Mouse (Mus musculus): Measurements from ENCODE around the gene Abcc2. TPM values are rescaled to one million over a fixed set of nuclear protein-coding genes. Genes with fewer than 3 reads are reported as not detected.
A peak's percentile ranks its signal among the peaks of the same experiment; 100 is the strongest.

The Abcc2 gene
- 8.3 TPM in 1 of 2 replicates, not detected in the other for total RNA-seq (2015; ENCODE audit: low replicate concordance)
- 0.26 TPM in 1 of 2 replicates, not detected in the other for total RNA-seq (2017; ENCODE audit: low replicate concordance)

GRCm38 (mm10) chr19:43781980-43782379, at the start of gene Abcc2:
Gene Abcc2, plus strand, starts transcription at chr19:43782192.
- no peak for ATAC-seq (replicated peaks; ENCODE audit: low FRiP score, poor library complexity, severe bottlenecking)

DNA sequence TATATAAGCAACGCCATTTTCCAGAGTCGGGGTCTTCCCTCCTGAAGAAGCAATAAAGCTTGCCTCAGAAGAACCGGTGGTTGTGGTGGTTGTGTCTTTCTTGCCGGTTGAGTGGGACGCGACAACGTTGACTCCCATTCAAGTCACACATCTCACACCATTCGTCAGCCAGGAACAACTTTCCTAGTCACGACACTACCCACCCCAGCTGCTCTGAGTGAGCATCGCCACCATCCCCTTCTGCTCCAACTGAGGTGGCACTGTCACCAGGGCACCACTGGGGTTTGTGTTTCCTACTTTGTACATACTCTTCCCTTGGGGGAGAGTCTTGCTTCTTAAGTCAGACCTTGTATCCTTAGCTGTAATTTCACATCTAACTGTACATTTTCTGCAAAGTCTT, 43.6 kb upstream of the Abcc2 start:
- ATAC-seq (replicated peaks; ENCODE audit: low FRiP score, poor library complexity, severe bottlenecking): no peak

DNA sequence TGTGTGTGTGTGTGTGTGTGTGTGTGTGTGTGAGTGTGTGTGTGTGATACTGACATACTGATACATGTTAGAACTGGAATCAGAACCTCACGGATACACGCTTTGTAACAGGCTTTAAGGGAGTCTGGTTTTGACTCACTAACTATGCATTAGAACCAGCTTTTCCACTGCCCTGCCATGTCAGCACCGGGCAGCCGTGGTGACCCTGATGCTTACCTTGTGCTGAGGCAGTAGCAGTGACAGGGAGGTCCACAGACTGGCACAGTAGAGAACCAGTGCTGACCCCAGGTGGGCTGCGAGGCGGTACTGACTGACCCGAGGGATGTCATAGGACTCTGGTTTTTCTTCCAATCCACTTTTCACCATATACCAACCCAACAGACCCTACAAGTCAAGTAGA, 38.6 kb upstream of the Abcc2 start:
- ATAC-seq (replicated peaks; ENCODE audit: low FRiP score, poor library complexity, severe bottlenecking): no peak

- ATAC-seq (replicated peaks; ENCODE audit: low FRiP score, poor library complexity, severe bottlenecking): no peak
Measured at GRCm38 (mm10) chr19:43745740-43746139, 36.3 kb upstream of the Abcc2 start.

DNA sequence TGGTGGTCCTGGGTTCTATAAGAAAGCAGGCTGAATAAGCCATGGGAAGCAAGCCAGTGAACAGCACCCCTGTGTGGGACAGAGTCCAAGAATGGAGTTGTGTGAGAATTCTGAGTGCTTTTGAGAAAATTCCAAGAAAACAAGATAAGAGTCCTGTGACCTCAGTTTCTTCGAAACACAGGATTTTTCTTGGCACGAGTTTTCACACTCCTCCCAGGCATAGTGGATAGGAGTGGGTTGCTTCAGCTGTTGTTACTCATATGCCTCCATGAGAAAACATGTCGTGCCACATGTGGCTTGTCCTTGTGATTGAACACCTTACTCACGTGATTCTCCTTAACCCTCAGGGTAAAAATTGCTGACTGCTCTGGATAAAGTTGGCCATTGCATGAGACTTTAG, 34.1 kb upstream of the Abcc2 start:
- ATAC-seq (replicated peaks; ENCODE audit: low FRiP score, poor library complexity, severe bottlenecking): no peak

DNA sequence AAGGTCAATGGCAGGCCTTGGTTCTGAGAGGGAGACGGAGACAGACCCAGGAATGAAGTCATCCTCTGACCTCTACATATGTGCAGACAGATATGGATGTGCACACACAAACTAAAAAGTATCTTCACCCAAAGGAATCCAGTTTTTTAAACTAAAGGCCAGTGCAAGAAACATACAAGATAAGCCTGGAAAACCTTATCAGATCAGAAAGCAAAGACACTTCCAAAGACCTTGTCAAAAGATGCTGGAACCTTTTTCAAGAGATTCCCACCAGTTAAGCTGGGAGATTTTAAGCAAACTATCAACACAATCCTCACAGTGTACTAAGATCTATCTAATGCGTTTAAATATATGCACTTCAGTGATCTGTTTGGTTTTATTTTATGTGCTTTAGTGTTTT, 32.0 kb upstream of the Abcc2 start:
- no peak for ATAC-seq (replicated peaks; ENCODE audit: low FRiP score, poor library complexity, severe bottlenecking)

DNA sequence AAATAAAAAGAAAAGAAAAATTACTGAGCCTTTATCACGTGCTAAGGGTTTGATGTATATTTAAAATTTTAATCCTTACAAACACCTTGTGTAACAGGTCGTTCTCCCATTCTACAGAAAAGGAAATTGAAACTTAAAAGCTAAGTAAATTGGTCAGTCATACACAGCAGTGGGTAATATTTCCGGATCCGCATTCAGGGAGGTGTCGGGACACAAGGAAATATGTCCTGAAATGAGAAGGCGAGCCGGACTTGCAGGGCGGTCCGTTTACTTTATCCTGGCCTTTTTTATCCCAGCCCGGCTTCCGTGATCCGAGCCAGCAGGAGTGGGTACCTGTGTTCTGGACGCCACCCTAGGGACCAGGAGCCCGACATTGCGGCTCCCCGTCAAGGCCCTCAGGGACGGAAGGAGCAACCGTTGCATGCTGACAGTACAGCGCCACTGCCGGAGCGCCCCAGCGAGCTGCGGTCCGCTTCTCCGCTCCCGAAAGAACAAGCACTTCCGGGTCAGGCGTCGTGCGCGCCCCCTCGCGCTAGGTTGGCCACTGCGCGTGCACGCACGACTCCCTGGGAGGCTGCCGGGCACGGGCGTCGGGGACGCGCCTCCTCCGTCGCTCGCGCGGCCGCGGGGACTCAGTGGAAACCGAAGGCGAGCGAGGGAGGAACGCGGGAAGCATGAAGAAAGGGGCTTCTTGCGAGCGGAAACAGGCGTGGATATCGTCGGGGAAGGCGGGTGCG, 29.3 kb upstream of the Abcc2 start, which contains the start of the genes Cutc and Cox15:
Gene Cutc, plus strand, starts transcription at position 508 of the 737 bp plus-strand sequence.
Gene Cox15, minus strand, starts transcription at position 512 of the 737 bp plus-strand sequence.
- ATAC-seq (replicated peaks; ENCODE audit: low FRiP score, poor library complexity, severe bottlenecking): peak; percentile 93

- ATAC-seq (replicated peaks; ENCODE audit: low FRiP score, poor library complexity, severe bottlenecking): peak; percentile 95
Measured at GRCm38 (mm10) chr19:43753226-43753835, 28.7 kb upstream of the Abcc2 start.

DNA sequence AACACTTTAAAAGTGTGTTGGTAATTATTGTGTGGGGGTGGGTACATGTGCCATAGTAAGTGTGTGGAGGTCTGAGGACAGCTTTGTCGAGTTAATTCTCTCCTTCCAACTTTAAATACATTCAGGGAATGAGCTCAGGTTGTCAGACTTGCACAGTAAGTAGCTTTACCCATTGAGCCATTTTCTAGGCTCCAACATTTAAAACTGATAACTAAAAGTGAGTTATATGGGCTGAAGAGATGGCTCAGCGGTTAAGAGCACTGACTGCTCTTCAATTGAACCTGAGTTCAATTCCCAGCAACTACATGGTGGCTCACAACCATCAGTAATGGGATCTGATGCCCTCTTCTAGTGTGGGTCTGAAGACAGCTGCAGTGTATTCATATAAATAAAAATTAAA, 27.8 kb upstream of the Abcc2 start:
- ATAC-seq (replicated peaks; ENCODE audit: low FRiP score, poor library complexity, severe bottlenecking): no peak

DNA sequence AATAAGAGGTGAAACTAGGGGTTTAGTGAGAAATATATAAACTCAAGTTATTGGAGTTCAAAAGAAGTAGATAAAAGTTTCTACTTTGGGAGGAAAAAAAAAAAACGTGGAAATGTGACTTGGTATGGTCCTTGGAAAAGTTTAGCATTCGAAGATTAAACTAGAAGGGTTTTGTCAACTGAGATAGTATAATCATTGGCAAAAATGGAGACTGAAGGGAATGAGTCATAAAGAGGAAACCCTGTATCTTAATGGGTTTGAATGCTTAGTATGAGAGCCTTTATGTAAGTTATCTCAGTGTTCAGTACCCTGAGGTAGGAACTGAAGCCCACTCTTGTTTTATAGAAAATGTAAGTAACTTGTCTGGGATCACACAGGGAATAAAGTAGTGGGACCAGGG, 27.1 kb upstream of the Abcc2 start:
- no peak for ATAC-seq (replicated peaks; ENCODE audit: low FRiP score, poor library complexity, severe bottlenecking)

- ATAC-seq (replicated peaks; ENCODE audit: low FRiP score, poor library complexity, severe bottlenecking): peak; percentile 75
Measured at GRCm38 (mm10) chr19:43760504-43760903, 21.5 kb upstream of the Abcc2 start.

GRCm38 (mm10) chr19:43761543-43762256, 20.3 kb upstream of the Abcc2 start:
- no peak for ATAC-seq (replicated peaks; ENCODE audit: low FRiP score, poor library complexity, severe bottlenecking)

- no peak for ATAC-seq (replicated peaks; ENCODE audit: low FRiP score, poor library complexity, severe bottlenecking)
Measured at GRCm38 (mm10) chr19:43762410-43762809, 19.6 kb upstream of the Abcc2 start.

DNA sequence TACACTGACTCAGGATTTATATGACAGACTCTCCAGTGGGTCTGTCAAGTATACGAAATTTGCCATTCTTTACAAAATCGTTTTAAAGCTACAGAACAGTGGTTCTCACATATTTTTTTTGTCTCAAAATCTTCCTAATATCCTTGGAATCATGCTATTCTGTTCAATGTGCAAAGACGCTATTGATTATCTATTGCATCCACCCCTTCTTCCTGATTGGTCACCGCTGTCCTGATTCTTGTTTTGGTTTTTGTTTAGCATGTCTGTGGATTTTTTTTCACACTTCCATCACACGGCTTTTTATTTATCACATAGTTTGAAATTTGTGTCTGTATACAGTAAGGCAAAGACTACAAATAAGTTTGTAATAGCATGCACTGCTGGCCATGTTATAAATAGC, 15.5 kb upstream of the Abcc2 start:
- ATAC-seq (replicated peaks; ENCODE audit: low FRiP score, poor library complexity, severe bottlenecking): no peak

- ATAC-seq (replicated peaks; ENCODE audit: low FRiP score, poor library complexity, severe bottlenecking): no peak
Measured at GRCm38 (mm10) chr19:43767549-43768322, 14.3 kb upstream of the Abcc2 start.

DNA sequence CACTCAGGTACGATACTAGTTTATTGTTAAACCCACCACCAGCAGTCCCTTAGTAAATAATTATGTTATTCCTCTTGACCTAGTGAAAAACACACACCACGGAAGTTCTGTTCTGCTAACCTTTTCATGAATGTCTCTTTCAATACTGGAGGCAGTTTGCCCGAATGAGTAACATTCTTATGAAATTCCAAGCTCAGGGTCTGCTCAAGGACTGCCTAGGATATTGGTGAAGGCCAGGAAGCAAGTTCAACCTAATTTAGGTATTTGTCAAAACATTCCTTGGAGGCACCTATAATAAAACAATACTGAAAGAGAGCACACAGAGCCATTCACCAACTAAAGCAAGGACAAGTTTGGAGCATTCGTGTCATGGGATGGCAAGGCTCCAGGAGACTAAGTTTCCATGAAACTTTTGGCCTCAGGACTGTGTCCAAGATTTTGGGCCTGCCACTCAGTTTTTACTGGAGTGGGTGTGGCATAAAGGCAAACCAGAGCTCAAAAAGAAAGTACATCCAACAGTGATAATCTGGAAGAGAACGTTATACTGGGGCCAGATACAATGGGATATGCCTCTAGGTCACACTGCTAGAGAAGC, 12.5 kb upstream of the Abcc2 start:
- no peak for ATAC-seq (replicated peaks; ENCODE audit: low FRiP score, poor library complexity, severe bottlenecking)

DNA sequence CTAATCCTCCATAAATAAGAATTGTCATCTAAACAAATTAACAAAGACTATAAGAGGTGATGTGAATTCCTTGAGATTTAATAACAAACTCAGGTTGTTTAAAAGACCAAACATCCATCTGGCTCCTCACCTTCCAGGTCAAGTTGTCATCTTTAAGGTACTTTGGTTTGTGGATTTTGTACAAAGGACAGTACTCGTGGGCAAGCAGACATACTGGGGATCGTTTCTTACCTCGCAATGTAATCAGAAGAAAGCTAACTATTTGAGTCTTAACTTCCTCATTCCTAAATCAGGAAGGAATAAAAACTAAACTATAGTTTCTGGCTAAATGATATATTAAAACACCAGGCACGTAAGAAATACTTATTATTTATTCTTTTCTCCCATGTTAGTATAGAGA, 11.4 kb upstream of the Abcc2 start:
- ATAC-seq (replicated peaks; ENCODE audit: low FRiP score, poor library complexity, severe bottlenecking): no peak

GRCm38 (mm10) chr19:43771499-43771969, 10.5 kb upstream of the Abcc2 start:
- no peak for ATAC-seq (replicated peaks; ENCODE audit: low FRiP score, poor library complexity, severe bottlenecking)

GRCm38 (mm10) chr19:43772311-43772710, 9.7 kb upstream of the Abcc2 start:
- no peak for ATAC-seq (replicated peaks; ENCODE audit: low FRiP score, poor library complexity, severe bottlenecking)

Measured in erythroid progenitor cell, adult 5-6 weeks (primary cell).